ENCODE assay signal across 13 mouse cellular contexts in the genomic region with DNA sequence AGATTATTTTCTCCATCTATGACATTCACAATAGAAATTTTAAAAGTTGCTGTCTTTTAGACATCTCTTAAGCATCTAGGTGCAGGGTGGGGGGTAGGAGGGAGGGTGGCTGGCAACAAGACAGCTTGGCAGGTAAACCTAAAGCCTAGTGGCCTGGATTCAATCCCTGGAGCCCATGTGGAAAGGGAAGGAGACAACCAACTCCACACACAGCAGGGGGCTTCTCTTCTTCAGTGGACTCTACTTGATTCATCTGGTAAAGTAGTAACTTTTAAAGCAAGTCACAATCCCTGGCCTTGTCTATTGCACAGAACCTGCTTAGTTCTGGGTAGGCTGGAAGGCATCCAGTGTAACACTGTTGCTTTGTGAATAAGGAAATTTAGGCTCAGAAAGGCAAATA.
"Had no signal": no experiment of that assay in that cellular context is flagged by ENCODE, and none has a peak within 500 bp of the region (broad histone marks: within the 10 kb centered on the region; RNA-seq: fewer than 3 reads in every experiment).

No protein-coding gene starts in this region.

- H3K36me3 ChIP-seq: limb, embryonic 15.5 days; liver, embryonic 13.5 days; lung, embryonic 15.5 days; midbrain, embryonic 13.5 days; neural tube, embryonic 12.5 days had no signal

- H3K9ac ChIP-seq: limb, embryonic 15.5 days; liver, embryonic 13.5 days; liver, postnatal 0 days; lung, embryonic 15.5 days; midbrain, embryonic 13.5 days; neural tube, embryonic 12.5 days had no signal

- H3K9me3 ChIP-seq: limb, embryonic 15.5 days; liver, embryonic 13.5 days; lung, embryonic 15.5 days; midbrain, embryonic 13.5 days; neural tube, embryonic 12.5 days had no signal

- DNase-seq: kidney, postnatal 25 days; liver, embryonic 13.5 days; liver, postnatal 0 days; lung, postnatal 14 days; thymus, postnatal 4 days had no signal

- H3K4me2 ChIP-seq: limb, embryonic 15.5 days; liver, embryonic 13.5 days; lung, embryonic 15.5 days; midbrain, embryonic 13.5 days; neural tube, embryonic 12.5 days had no signal

- H3K27ac ChIP-seq: left cerebral cortex, adult 2 months; limb, embryonic 15.5 days; liver, embryonic 13.5 days; lung, embryonic 15.5 days; macrophage; midbrain, embryonic 13.5 days; neural tube, embryonic 12.5 days; stomach, postnatal 0 days had no signal

- H3K4me1 ChIP-seq: limb, embryonic 15.5 days; lung, embryonic 15.5 days; midbrain, embryonic 13.5 days; neural tube, embryonic 12.5 days had no signal

- H3K4me3 ChIP-seq: left cerebral cortex, adult 2 months; limb, embryonic 15.5 days; liver, embryonic 13.5 days; lung, embryonic 15.5 days; midbrain, embryonic 13.5 days; myocyte; neural tube, embryonic 12.5 days had no signal

- H3K27me3 ChIP-seq: limb, embryonic 15.5 days; liver, embryonic 13.5 days; lung, embryonic 15.5 days; midbrain, embryonic 13.5 days; neural tube, embryonic 12.5 days had no signal

- ATAC-seq: liver, postnatal 0 days; midbrain, embryonic 13.5 days had no signal
